Mouse (Mus musculus) ES-Bruce4 (cell line): ENCODE results near the gene Banp.

Experiments used
- CTCF ChIP-seq: IDR thresholded peaks from one replicate; pipeline ENCODE4 v1.8.1; 2011; ENCODE audit warnings: low read depth, low read length
- EP300 ChIP-seq: IDR thresholded peaks from 2 replicates; pipeline ENCODE4 v1.6.1; 2011; ENCODE audit warnings: low read depth, low read length; ENCODE audit not compliant: insufficient read depth
- POLR2A ChIP-seq: IDR thresholded peaks from one replicate; pipeline ENCODE4 v1.8.1; 2011; ENCODE audit warnings: low read length; ENCODE audit not compliant: insufficient read depth

DNA sequence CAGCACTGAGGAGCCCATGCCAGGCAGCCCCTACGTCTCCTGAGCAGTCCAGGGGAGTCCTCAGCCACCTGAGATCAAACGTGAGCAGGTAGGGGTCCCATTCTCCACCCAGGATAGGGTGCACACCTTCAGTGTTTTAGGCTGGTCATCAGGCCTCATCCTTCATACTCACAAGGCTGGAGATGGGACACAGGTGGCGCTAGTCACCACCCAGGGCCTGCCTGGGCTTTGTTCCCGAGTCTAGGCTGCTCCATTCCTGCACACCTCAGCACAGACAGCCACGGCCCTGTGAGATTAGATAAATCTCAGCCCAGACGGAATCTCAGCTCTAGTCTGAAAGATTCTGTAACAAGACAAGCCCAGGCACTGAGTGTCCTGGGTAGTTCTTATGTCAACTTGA lies 45.6 kb upstream of the Banp start:
- TF ChIP-seq EP300 (no peak), CTCF (peak; percentile 68), POLR2A (no peak)
